Mouse (Mus musculus) R1 (cell line): Measurements from ENCODE around the gene Mefv.

ENCODE experiments used
- DNase-seq: peaks from one replicate; pipeline ENCODE4 v3.0.0-alpha.2; 2018; ENCODE audit warnings: low read depth, low spot score

Mefv gene

DNA sequence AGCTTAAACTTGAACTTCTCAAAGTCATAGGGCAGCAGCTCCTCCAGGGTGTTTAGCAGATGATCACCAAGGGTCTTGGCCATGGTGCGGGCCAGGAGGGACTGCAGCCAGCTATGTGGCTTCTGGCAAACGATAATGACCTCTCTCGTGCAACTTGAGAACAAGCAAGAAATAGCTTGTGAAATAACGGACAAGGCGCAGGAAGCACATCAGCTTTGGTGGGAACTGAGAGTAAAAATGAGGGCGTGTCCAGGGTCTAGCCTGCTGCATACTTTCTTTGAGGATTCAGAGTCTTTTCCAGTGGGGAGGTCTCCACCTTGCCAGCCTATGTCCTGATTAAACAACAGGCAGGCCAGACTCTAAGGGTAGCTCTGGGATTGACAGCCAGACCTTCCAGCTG is at the start of gene Mefv:
Gene Mefv (minus strand): TSS at position 118 of the 400 bp plus-strand sequence.
- no peak for DNase-seq

GRCm38 (mm10) chr16:3748976-3749375 is 31.1 kb upstream of the Mefv start:
- DNase-seq, result no peak

GRCm38 (mm10) chr16:3745656-3746055 is 27.8 kb upstream of the Mefv start:
- DNase-seq, result peak; percentile 31

- DNase-seq, result no peak
These were observed 26.3 kb upstream of the Mefv start for GRCm38 (mm10) chr16:3744186-3744700.

- peak; percentile 100 for DNase-seq
These were observed 25.7 kb upstream of the Mefv start, which contains the start of gene Zfp263 for GRCm38 (mm10) chr16:3743503-3744185. Gene Zfp263 (plus strand): TSS chr16:3744093.

DNA sequence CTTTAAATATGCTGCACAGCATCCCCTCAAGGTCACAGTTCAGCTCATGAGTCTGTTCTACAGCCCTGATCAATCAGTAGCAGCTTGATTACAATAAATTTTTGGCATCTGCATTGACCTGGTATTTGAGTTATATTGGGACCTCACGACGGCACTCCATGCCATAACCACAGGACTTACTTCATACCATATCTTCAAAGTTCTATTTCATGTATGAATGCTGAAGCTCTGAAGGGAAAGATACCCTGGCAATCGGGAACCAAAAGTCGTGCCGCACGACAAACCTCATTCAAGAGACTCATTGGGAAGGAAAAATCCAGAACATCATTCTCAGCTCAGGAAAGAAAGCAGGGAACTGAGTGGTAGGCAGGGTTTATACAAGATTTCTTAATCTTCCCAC is 24.6 kb upstream of the Mefv start:
- DNase-seq, result no peak

DNA sequence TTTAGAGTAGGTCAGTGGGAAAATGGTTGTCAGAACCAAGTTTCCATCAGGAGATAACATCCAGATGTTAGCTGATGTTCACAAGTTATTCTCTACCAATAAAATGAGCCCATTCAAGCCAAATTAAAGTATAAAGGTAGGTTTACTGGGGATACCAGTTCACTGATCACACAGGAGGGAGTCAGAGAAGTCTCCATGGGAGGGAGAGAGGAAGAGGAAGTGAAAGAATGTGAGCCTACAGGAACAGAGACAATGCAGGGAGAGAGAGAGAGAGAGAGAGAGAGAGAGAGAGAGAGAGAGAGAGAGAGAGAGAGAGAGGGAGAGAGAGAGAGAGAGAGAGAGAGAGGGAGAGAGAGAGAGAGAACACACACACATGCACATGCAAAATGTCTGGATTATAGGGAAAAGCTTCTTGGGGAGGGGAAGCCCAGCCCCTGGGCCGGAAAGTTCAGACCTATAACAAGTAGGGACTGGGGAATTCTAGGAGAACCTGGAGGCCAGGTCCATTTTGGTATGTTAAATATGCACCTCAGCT is 15.4 kb upstream of the Mefv start:
- no peak for DNase-seq

DNA sequence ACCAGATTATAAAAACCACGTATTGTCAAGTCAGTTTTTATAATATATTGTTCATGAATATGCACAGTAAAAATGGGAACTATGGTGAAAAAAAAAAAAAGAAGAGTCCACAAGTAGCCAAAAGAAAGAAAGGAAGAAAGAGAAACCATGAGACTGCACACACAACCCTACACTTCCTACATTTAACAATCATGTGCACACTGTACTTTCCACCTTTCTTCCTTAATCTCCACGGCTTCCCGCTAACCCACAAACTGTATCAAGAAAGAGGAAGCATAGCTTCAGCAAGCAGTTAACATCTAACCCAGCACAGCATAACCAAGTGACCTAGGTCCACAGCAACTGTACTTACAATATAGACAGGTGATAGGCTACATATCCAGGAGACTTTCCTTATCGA is 14.7 kb upstream of the Mefv start:
- no peak for DNase-seq

DNA sequence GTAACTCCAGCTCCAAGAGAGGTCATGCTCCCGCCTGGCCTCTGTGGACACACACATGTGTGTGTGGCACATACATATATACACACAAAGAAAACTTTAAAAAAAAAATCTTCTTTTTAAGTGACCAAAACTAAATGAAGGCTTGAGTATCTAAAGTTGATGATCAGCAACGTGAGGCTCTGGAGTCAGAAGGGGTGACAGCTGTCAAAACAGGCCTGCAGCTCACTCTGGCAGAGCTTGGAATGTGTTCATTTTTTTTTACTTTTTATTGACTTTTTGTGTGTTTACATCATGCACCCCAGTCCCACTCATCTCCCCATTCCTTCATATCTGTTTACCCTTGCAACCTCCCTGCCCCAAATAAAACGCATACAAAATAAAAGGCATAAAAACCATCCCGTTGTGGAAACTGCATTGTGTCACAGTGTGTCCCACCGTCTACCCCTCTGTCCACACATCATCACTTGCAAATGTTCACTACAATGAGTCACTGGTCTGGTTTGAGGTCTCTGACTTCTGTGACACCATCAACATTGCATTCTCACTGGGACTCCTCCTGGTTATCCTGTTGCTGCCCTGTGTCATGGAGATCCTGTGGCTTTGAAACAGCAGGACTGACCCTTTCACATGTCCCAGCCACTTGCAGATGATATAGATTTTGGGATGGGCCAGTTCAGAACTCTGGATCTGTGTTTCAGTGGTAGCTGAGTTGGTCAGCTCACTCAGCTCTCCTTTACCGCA is 10.3 kb upstream of the Mefv start:
- DNase-seq, result no peak

GRCm38 (mm10) chr16:3723231-3723630 is 5.3 kb upstream of the Mefv start:
- no peak for DNase-seq

DNA sequence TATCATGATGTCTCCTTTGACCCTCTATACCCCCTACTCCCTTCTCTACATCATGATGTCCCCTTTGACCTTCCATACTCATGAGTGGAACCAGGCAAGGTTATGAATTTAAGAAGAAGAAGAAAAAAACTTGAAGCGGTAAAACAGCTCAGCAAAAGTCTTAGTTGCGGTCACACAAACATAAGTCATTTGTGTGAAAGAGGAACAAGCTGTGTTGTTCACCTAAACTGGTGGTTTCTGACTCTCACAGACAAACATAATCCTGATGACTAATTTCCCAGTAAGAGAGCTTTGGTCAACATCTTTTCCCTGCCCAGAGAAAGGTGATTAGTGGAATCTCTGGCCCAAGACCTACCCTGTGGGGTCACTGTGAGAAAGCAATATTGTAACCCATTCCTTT is 3.2 kb downstream of the Mefv start:
- no peak for DNase-seq

DNA sequence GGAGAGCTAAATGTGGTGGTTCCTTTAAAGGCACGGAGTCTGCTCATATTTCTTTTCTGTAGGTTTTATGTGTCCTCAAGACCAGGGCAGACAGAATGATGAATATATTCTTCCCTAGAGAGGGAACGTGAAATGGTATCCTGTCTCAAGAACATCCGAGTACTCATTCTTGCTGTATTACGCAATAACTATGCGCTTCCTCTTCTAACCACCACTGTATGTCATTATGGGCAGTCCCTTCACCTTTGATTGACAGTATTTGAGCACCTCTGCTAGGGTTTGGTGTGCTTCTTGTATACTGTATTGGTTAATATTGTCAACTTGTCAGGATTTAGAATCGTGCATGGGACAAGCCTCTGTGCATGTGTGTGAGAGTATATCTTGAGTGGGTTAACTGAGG is 11.2 kb downstream of the Mefv start:
- DNase-seq, result no peak

- DNase-seq, result no peak
These were observed 17.0 kb downstream of the Mefv start for GRCm38 (mm10) chr16:3700893-3701292.

DNA sequence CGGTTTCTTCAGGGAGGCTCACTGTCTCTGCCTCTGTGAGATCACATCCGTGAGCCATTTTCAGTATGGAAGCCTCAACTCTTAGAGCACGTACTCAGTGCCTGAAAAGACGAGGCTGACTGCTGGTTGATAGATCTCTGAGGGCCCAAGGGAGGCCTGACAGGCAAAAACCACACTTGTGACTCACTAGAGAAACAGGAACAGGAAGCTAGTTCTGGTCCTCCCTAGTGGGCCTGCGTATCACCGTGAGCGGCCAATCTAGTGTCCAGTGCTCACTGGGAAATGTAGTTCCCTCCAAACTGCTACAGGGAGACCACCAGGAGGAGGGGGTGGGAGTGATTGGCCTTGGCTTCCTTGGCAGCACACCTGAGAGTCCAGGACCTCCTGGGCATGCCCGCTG is 18.6 kb downstream of the Mefv start:
- peak; percentile 25 for DNase-seq

GRCm38 (mm10) chr16:3689608-3690007 is 28.3 kb downstream of the Mefv start:
- DNase-seq, result peak; percentile 89
